Mouse (Mus musculus) ES-E14 (cell line): ENCODE results near the gene Sos2. TPM values are rescaled to one million over a fixed set of nuclear protein-coding genes. Genes with fewer than 3 reads are reported as not detected.

Experiments
- DNase-seq: peaks from one replicate; pipeline ENCODE4 v3.0.0-alpha.2; 2013; ENCODE audit warnings: low read depth, low spot score
- H3K27ac ChIP-seq: 2 replicates; pipeline ENCODE4 v1.5.1; 2012; ENCODE audit warnings: low read depth, mild to moderate bottlenecking, low read length, moderate library complexity, mixed read lengths; ENCODE audit not compliant: poor library complexity, insufficient read depth, severe bottlenecking
- H3K36me3 ChIP-seq: 2 replicates; pipeline ENCODE4 v1.6.1; 2012; ENCODE audit warnings: mild to moderate bottlenecking, low read length, moderate library complexity, mixed read lengths; ENCODE audit not compliant: control insufficient read depth, poor library complexity, insufficient read depth, severe bottlenecking
- H3K4me1 ChIP-seq, 2 experiments: fragments of 150-350 bp in 1 of 2; sonication (generic) in 1 of 2; 2 replicates each; pipeline ENCODE4 v1.6.1; 2012; ENCODE audit warnings: low read length in 2 of 2, mild to moderate bottlenecking in 1 of 2, mixed read lengths in 1 of 2; ENCODE audit not compliant: control insufficient read depth in 2 of 2, insufficient read depth in 2 of 2, poor library complexity in 1 of 2
- H3K4me3 ChIP-seq, 2 experiments: fragments of 150-350 bp in 1 of 2; sonication (generic) in 1 of 2; 2 replicates each; pipeline ENCODE4 v1.5.1; 2012; ENCODE audit warnings: low read length in 2 of 2, low read depth in 1 of 2, mild to moderate bottlenecking in 1 of 2, mixed read lengths in 1 of 2; ENCODE audit not compliant: insufficient read depth in 1 of 2, poor library complexity in 1 of 2, severe bottlenecking in 1 of 2
- H3K9ac ChIP-seq: 2 replicates; pipeline ENCODE4 v1.6.1; 2012; ENCODE audit warnings: low read depth, mild to moderate bottlenecking, low read length, mixed read lengths; ENCODE audit not compliant: poor library complexity, insufficient read depth, severe bottlenecking
- H3K9me3 ChIP-seq: fragments of 150-350 bp; sonication (generic); 2 replicates; pipeline ENCODE4 v1.6.1; 2012; ENCODE audit warnings: low read depth, mild to moderate bottlenecking, low read length; ENCODE audit not compliant: control insufficient read depth, insufficient read depth
- CHD2 ChIP-seq: IDR thresholded peaks from 2 replicates; pipeline ENCODE4 v1.6.1; 2014; ENCODE audit warnings: mild to moderate bottlenecking, low read depth, low read length, inconsistent platforms
- HCFC1 ChIP-seq: IDR thresholded peaks from 2 replicates; pipeline ENCODE4 v1.6.1; 2012; ENCODE audit warnings: low read length, inconsistent platforms, borderline replicate concordance; ENCODE audit not compliant: insufficient read depth
- MAFK ChIP-seq: IDR thresholded peaks from 2 replicates; pipeline ENCODE4 v1.6.1; 2014; ENCODE audit warnings: mild to moderate bottlenecking, low read depth, low read length, inconsistent platforms; ENCODE audit not compliant: insufficient read depth
- ZC3H11A ChIP-seq: IDR thresholded peaks from 2 replicates; pipeline ENCODE4 v1.6.1; 2012; ENCODE audit warnings: low read depth, mild to moderate bottlenecking, inconsistent platforms, low read length, borderline replicate concordance
- ZNF384 ChIP-seq: IDR thresholded peaks from 2 replicates; pipeline ENCODE4 v1.6.1; 2012; ENCODE audit warnings: low read depth, low read length, inconsistent platforms
- in situ Hi-C, 2 experiments: fragments of 600-800 bp; cut with MboI; formaldehyde crosslinking; loops; one replicate each; pipeline ENCODE4 v1.15.1; 2025; ENCODE audit warnings: low sequenced_read_pairs in 2 of 2, inconsistent platforms in 1 of 2; ENCODE audit not compliant: unreplicated experiment in 2 of 2
- total RNA-seq: library from RNA; depleted of rRNA; stranded (reverse); fragments of 300-350 nt; gene quantifications from 2 replicates; pipeline ENCODE4 v1.2.3, GENCODE M21; 2012

Gene Sos2
- total RNA-seq, 1 experiment, result 6.9 TPM

- in situ Hi-C loops, result no loop called here
- TF ChIP-seq ZNF384 (no peak), CHD2 (no peak), ZC3H11A (no peak), MAFK (no peak), HCFC1 (no peak)
- Histone ChIP-seq H3K27ac (no peak overlapping the region), H3K4me3 (no peak overlapping the region), H3K4me1 (no peaks in the 10 kb centered on the region), H3K9ac (no peak overlapping the region), H3K36me3 (peaks cover 7% of the 10 kb centered on the region; the same call in 1 of the 2 replicates), H3K9me3 (no peaks in the 10 kb centered on the region)
- DNase-seq, result no peak
These were observed 23.3 kb upstream of the Sos2 start for GRCm38 (mm10) chr12:69704799-69705458.

- DNase-seq, result no peak
- Histone ChIP-seq H3K9me3 (no peaks in the 10 kb centered on the region), H3K9ac (no peak overlapping the region), H3K4me3 (no peak overlapping the region), H3K27ac (no peak overlapping the region), H3K36me3 (peaks cover 11% of the 10 kb centered on the region; the same call in 1 of the 2 replicates), H3K4me1 (peaks cover 0 to 2% of the 10 kb centered on the region in 2 experiments; a peak in 1 of 4 replicates)
- in situ Hi-C loops, result no loop called here
- TF ChIP-seq CHD2 (no peak), ZC3H11A (no peak)
These were observed 16.7 kb upstream of the Sos2 start for GRCm38 (mm10) chr12:69698352-69698751.

- H3K9me3 ChIP-seq, result no peaks in the 10 kb centered on the region
- in situ Hi-C loops, result no loop called here
- no peak overlapping the region for H3K9ac ChIP-seq
- TF ChIP-seq ZC3H11A (no peak), MAFK (no peak), ZNF384 (no peak), CHD2 (no peak), HCFC1 (no peak)
- no peak overlapping the region for H3K27ac ChIP-seq
- H3K36me3 ChIP-seq, result peaks cover 10% of the 10 kb centered on the region; the same call in 1 of the 2 replicates
- H3K4me3 ChIP-seq, result no peak overlapping the region
- peaks cover 0 to 2% of the 10 kb centered on the region in 2 experiments; a peak in 1 of 4 replicates for H3K4me1 ChIP-seq
- DNase-seq, result peak; percentile 30
These were observed 15.1 kb upstream of the Sos2 start for GRCm38 (mm10) chr12:69696746-69697145.

- Histone ChIP-seq H3K27ac (no peak overlapping the region), H3K4me3 (peak overlapping the region; percentile 24 to 64; a peak in 3 of 4 replicates), H3K36me3 (peaks cover 4% of the 10 kb centered on the region; the same call in 1 of the 2 replicates), H3K9me3 (no peaks in the 10 kb centered on the region), H3K4me1 (peaks cover 0 to 2% of the 10 kb centered on the region in 2 experiments; a peak in 1 of 4 replicates), H3K9ac (no peak overlapping the region)
- TF ChIP-seq ZC3H11A, result no peak
- TF ChIP-seq ZNF384, result no peak
- no peak for TF ChIP-seq HCFC1
- no peak for TF ChIP-seq MAFK
- no peak for TF ChIP-seq CHD2
- peak; percentile 37 for DNase-seq
- in situ Hi-C loops, result no loop called here
These were observed 11.8 kb upstream of the Sos2 start for GRCm38 (mm10) chr12:69693471-69693870.
